Mouse (Mus musculus): ENCODE data around the gene Llph. TPM values are rescaled to one million over a fixed set of nuclear protein-coding genes. Genes with fewer than 3 reads are reported as not detected.
"Not testable (repeated sequence)": the region's sequence is repeated elsewhere in the genome, so short reads cannot be mapped to it uniquely, and the experiment has no call there.

Llph gene
- total RNA-seq, 2 experiments from 2014 or later, result 18.9 to 19.6 TPM

GRCm38 (mm10) chr10:120217099-120217498 lies 9.8 kb upstream of the Llph start:
- not testable (repeated sequence) for DNase-seq (ENCODE audit: low spot score in 2 of 2)

- no peak for DNase-seq (ENCODE audit: low spot score in 2 of 2)
Measured at GRCm38 (mm10) chr10:120218996-120219395, 7.9 kb upstream of the Llph start.

GRCm38 (mm10) chr10:120219578-120220359 lies 7.1 kb upstream of the Llph start:
- no peak for DNase-seq (ENCODE audit: low spot score in 2 of 2)

- no peak for DNase-seq (ENCODE audit: low spot score in 2 of 2)
Measured at GRCm38 (mm10) chr10:120220776-120221175, 6.1 kb upstream of the Llph start.

GRCm38 (mm10) chr10:120231718-120232117 lies 4.8 kb downstream of the Llph start:
- peak; percentile 47 to 62 for DNase-seq (ENCODE audit: low spot score in 2 of 2)

GRCm38 (mm10) chr10:120233655-120234367 lies 6.9 kb downstream of the Llph start:
- DNase-seq (ENCODE audit: low spot score in 2 of 2), result peak; percentile 46 to 69

GRCm38 (mm10) chr10:120236855-120237254 lies 10.0 kb downstream of the Llph start:
- DNase-seq (ENCODE audit: low spot score in 2 of 2), result no peak

- no peak for DNase-seq (ENCODE audit: low spot score in 2 of 2)
Measured at GRCm38 (mm10) chr10:120238241-120238640, 11.4 kb downstream of the Llph start.

GRCm38 (mm10) chr10:120239476-120239875 lies 12.6 kb downstream of the Llph start:
- DNase-seq (ENCODE audit: low spot score in 2 of 2), result no peak

- no peak for DNase-seq (ENCODE audit: low spot score in 2 of 2)
Measured at GRCm38 (mm10) chr10:120242421-120242820, 15.6 kb downstream of the Llph start.

GRCm38 (mm10) chr10:120245681-120246080 lies 18.8 kb downstream of the Llph start:
- DNase-seq (ENCODE audit: low spot score in 2 of 2), result no peak

GRCm38 (mm10) chr10:120246994-120247750 lies 20.3 kb downstream of the Llph start:
- DNase-seq (ENCODE audit: low spot score in 2 of 2), result no peak

GRCm38 (mm10) chr10:120250911-120251683 lies 24.2 kb downstream of the Llph start:
- no peak for DNase-seq (ENCODE audit: low spot score in 2 of 2)

- DNase-seq (ENCODE audit: low spot score in 2 of 2), result no peak
Measured at GRCm38 (mm10) chr10:120251791-120252190, 24.9 kb downstream of the Llph start.

GRCm38 (mm10) chr10:120252800-120253199 lies 25.9 kb downstream of the Llph start:
- DNase-seq (ENCODE audit: low spot score in 2 of 2), result no peak

GRCm38 (mm10) chr10:120257231-120257630 lies 30.4 kb downstream of the Llph start:
- DNase-seq (ENCODE audit: low spot score in 2 of 2), result peak in 1 of 2 experiments; percentile 50

- DNase-seq (ENCODE audit: low spot score in 2 of 2), result peak in 1 of 2 experiments; percentile 14
Measured at GRCm38 (mm10) chr10:120267790-120268189, 40.9 kb downstream of the Llph start.

- DNase-seq (ENCODE audit: low spot score in 2 of 2), result no peak
Measured at GRCm38 (mm10) chr10:120269946-120270345, 43.1 kb downstream of the Llph start.

GRCm38 (mm10) chr10:120270777-120271176 lies 43.9 kb downstream of the Llph start:
- DNase-seq (ENCODE audit: low spot score in 2 of 2), result peak in 1 of 2 experiments; percentile 42

- no peak for DNase-seq (ENCODE audit: low spot score in 2 of 2)
Measured at GRCm38 (mm10) chr10:120271318-120271717, 44.4 kb downstream of the Llph start.

- no peak for DNase-seq (ENCODE audit: low spot score in 2 of 2)
Measured at GRCm38 (mm10) chr10:120271879-120272269, 45.0 kb downstream of the Llph start.

All from gastrocnemius, postnatal 4 days (tissue).